Mouse (Mus musculus): Measurements from ENCODE around the gene Fhl2. TPM values are rescaled to one million over a fixed set of nuclear protein-coding genes. Genes with fewer than 3 reads are reported as not detected.
A peak's percentile ranks its signal among the peaks of the same experiment; 100 is the strongest.

The Fhl2 gene
- total and polyA plus RNA-seq, 2 experiments: 0.28 to 0.39 TPM

DNA sequence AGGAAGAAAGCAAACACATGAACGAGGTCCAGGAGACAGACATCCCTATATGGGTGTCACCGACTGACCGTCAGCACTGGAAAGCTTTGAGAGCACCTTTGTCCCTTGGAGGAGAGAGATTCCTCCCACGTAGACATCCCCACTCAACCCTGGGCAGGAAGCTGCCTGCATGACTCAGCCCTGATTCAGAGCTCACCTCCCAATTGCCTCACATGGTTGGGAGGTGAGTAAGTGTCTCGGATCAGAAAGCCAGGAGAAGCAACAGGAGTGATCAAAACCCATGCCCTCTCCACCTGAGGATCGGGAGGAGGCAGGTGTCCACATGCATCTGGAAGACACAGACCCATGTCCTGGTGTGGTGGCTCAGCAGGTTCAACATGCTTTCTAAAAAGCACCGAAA, 28.2 kb downstream of the Fhl2 start:
- 61% methylated on average over 7 of the region's 7 CpGs for WGBS
- Histone ChIP-seq H3K79me2 (ENCODE audit: control insufficient read depth, insufficient read depth, low read length) (no peaks in the 10 kb centered on the region), H3K27me3 (ENCODE audit: control insufficient read depth, insufficient read depth, low read length) (peaks cover 6% of the 10 kb centered on the region), H3K36me3 (ENCODE audit: control insufficient read depth, insufficient read depth, low read length) (no peaks in the 10 kb centered on the region), H3K9ac (ENCODE audit: low read depth, low read length) (no peak overlapping the region), H3K4me3 (ENCODE audit: insufficient read depth, low read depth, low read length) (no peak overlapping the region), H3K27ac (replicated peaks; ENCODE audit: insufficient read depth, low read depth, low read length) (no peak overlapping the region), H3K4me1 (ENCODE audit: control insufficient read depth, insufficient read depth, low read length) (no peaks in the 10 kb centered on the region)
- TF ChIP-seq POLR2A (IDR thresholded peaks at IDR 0.05; ENCODE audit: extremely low read depth, insufficient read depth, low read length) (no peak), CTCF (IDR thresholded peaks at IDR 0.05; ENCODE audit: low read depth, low read length) (no peak)
- DNase-seq (ENCODE audit: extremely low read depth, low read depth, low spot score): no peak

DNA sequence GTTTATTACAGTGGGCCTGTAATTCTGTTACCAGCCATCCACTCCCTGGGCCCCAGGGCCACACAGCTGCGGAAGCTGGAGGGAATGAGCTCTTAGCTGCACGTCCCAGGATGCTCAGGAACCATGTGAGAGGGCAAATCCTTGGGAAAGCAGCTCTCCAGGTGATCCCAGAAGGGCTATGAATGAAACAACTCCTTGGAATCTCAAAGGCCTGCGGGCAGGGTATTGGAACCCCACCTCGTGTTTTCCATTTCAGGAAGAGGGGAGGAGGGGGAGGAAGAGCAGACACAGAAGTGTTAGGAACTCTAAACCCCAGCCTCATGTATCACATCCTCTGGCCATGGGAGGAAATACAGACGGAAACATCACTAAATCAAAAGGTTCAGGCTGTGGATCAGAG, 28.8 kb downstream of the Fhl2 start:
- Histone ChIP-seq H3K79me2 (ENCODE audit: control insufficient read depth, insufficient read depth, low read length) (no peaks in the 10 kb centered on the region), H3K36me3 (ENCODE audit: control insufficient read depth, insufficient read depth, low read length) (no peaks in the 10 kb centered on the region), H3K4me1 (ENCODE audit: control insufficient read depth, insufficient read depth, low read length) (no peaks in the 10 kb centered on the region), H3K27me3 (ENCODE audit: control insufficient read depth, insufficient read depth, low read length) (peaks cover 9% of the 10 kb centered on the region), H3K9ac (ENCODE audit: low read depth, low read length) (no peak overlapping the region), H3K27ac (replicated peaks; ENCODE audit: insufficient read depth, low read depth, low read length) (no peak overlapping the region), H3K4me3 (ENCODE audit: insufficient read depth, low read depth, low read length) (no peak overlapping the region)
- WGBS: 70% methylated on average over 5 of the region's 5 CpGs
- TF ChIP-seq CTCF (IDR thresholded peaks at IDR 0.05; ENCODE audit: low read depth, low read length) (no peak), POLR2A (IDR thresholded peaks at IDR 0.05; ENCODE audit: extremely low read depth, insufficient read depth, low read length) (no peak)
- DNase-seq (ENCODE audit: extremely low read depth, low read depth, low spot score): no peak

DNA sequence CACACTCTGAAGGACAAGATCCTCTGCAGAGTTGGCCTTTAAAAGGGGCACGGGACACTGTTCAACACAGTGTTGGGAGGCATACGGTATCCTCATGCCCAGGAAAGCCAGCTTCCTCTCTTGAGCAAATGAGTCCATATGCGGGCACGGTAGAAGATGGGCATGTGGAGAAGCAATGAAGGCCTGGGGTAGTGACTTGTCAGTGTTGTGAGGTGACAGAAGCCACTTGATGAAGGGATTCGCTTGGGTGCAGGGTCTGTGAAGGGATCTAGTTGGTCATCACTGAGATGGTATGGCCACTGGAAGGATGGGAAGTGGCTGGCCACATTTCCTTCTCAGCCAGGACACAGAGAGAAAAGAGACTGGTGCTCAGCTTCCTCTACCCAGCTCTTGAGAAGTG, 32.2 kb downstream of the Fhl2 start:
- Histone ChIP-seq H3K9ac (ENCODE audit: low read depth, low read length) (no peak overlapping the region), H3K27ac (replicated peaks; ENCODE audit: insufficient read depth, low read depth, low read length) (no peak overlapping the region), H3K36me3 (ENCODE audit: control insufficient read depth, insufficient read depth, low read length) (no peaks in the 10 kb centered on the region), H3K79me2 (ENCODE audit: control insufficient read depth, insufficient read depth, low read length) (no peaks in the 10 kb centered on the region), H3K27me3 (ENCODE audit: control insufficient read depth, insufficient read depth, low read length) (peaks cover 9% of the 10 kb centered on the region), H3K4me3 (ENCODE audit: insufficient read depth, low read depth, low read length) (no peak overlapping the region), H3K4me1 (ENCODE audit: control insufficient read depth, insufficient read depth, low read length) (no peaks in the 10 kb centered on the region)
- WGBS: 91% methylated on average over 5 of the region's 5 CpGs
- no peak for TF ChIP-seq CTCF (IDR thresholded peaks at IDR 0.05; ENCODE audit: low read depth, low read length)
- no peak for TF ChIP-seq POLR2A (IDR thresholded peaks at IDR 0.05; ENCODE audit: extremely low read depth, insufficient read depth, low read length)
- DNase-seq (ENCODE audit: extremely low read depth, low read depth, low spot score): no peak

DNA sequence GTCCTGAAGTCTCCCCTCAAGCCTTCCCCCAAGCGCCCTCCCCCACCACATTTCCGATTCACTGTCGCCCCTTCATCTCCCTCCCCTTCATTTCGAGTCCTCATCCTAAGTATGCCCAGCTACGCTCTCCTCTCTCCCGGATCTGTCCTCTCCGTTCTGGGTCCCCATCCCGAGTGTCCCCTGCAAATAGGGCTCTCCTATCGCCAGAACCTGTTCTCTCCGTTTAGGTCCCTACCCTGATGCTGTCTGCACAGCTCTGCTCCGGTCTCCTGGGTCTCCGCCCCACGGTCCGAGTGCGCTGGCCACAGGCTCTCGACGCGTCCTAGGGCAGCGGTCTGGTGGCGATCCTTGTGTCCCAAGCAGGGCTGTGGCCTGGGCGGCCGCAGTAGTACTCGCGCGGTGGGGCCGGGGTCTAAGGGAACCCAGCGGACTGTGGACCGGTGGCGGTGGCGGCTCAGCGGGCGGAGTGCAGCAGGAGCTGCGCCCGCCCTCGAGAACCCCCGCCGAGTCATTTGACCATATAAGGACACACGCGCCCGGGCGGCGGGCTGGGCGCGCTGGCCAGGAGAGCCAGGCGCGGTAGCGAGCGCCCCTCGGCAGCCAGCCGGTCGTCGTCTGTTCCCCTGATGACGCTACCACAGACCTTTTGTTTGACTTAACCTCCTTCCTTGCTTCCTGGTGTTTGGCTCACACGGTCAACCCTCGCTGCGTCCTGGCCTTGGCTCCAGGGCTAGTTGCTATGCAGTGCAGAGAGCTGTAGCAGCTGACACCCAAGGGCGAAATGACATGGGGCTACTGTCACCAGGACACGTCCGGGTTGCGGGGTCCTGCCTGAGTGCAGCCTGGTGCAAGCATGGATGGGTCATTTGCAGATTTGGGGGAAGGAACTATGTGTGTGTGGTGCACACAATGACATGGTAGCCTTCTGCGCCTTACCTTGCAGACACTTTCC, 33.0 kb downstream of the Fhl2 start:
- Histone ChIP-seq H3K27me3 (ENCODE audit: control insufficient read depth, insufficient read depth, low read length) (peaks cover 9% of the 10 kb centered on the region), H3K4me3 (ENCODE audit: insufficient read depth, low read depth, low read length) (peak overlapping the region; percentile 65), H3K79me2 (ENCODE audit: control insufficient read depth, insufficient read depth, low read length) (no peaks in the 10 kb centered on the region), H3K27ac (replicated peaks; ENCODE audit: insufficient read depth, low read depth, low read length) (no peak overlapping the region), H3K4me1 (ENCODE audit: control insufficient read depth, insufficient read depth, low read length) (no peaks in the 10 kb centered on the region), H3K36me3 (ENCODE audit: control insufficient read depth, insufficient read depth, low read length) (no peaks in the 10 kb centered on the region), H3K9ac (ENCODE audit: low read depth, low read length) (peak overlapping the region; percentile 64)
- TF ChIP-seq POLR2A (IDR thresholded peaks at IDR 0.05; ENCODE audit: extremely low read depth, insufficient read depth, low read length) (no peak), CTCF (IDR thresholded peaks at IDR 0.05; ENCODE audit: low read depth, low read length) (no peak)
- 4% methylated on average over 61 of the region's 61 CpGs for WGBS
- DNase-seq (ENCODE audit: extremely low read depth, low read depth, low spot score): no peak

DNA sequence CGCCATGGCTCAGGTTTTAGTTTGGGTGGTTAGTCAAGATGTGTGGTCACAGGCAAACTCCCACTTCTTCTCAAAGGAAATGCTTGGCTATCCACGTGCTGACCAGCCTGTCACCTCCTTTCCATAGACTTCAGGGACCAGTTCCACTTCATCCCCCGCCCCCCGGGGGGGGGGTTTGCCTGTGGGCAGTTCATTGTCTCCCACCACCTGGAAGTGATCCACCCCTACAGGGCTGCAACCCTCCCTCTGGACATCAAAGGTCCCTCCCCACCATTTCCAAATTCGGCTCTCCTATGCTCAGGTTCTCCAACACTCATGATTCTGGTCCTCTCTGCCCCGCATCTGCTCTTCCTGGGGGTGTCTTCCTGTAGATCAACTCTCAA, 33.7 kb downstream of the Fhl2 start:
- no peak for DNase-seq (ENCODE audit: extremely low read depth, low read depth, low spot score)
- peaks cover 9% of the 10 kb centered on the region for H3K27me3 ChIP-seq (ENCODE audit: control insufficient read depth, insufficient read depth, low read length)
- 8% methylated on average over 6 of the region's 6 CpGs for WGBS
- H3K4me1 ChIP-seq (ENCODE audit: control insufficient read depth, insufficient read depth, low read length): no peaks in the 10 kb centered on the region
- no peaks in the 10 kb centered on the region for H3K79me2 ChIP-seq (ENCODE audit: control insufficient read depth, insufficient read depth, low read length)
- TF ChIP-seq CTCF (IDR thresholded peaks at IDR 0.05; ENCODE audit: low read depth, low read length) (no peak), POLR2A (IDR thresholded peaks at IDR 0.05; ENCODE audit: extremely low read depth, insufficient read depth, low read length) (no peak)
- H3K9ac ChIP-seq (ENCODE audit: low read depth, low read length): no peak overlapping the region
- H3K4me3 ChIP-seq (ENCODE audit: insufficient read depth, low read depth, low read length): no peak overlapping the region
- no peaks in the 10 kb centered on the region for H3K36me3 ChIP-seq (ENCODE audit: control insufficient read depth, insufficient read depth, low read length)
- no peak overlapping the region for H3K27ac ChIP-seq (replicated peaks; ENCODE audit: insufficient read depth, low read depth, low read length)

DNA sequence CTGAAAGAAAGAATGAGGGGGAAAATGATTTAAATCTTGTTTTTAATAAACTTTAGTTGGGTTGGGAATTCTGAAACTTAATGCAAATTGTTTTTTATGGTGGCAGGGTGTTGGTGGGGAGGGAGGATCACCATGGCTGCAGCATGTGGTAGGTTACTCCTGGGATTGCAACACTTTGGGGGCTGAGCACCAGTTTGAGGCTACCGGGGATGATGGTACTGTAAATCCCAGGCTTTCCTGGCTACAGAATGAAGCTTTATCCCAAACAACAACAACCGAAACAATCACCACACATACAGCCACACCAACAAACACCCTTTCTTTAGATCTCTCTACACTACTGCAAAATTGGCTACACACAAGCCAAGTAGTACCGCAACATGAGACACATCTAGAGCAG, 34.4 kb downstream of the Fhl2 start:
- Histone ChIP-seq H3K27me3 (ENCODE audit: control insufficient read depth, insufficient read depth, low read length) (peaks cover 9% of the 10 kb centered on the region), H3K79me2 (ENCODE audit: control insufficient read depth, insufficient read depth, low read length) (no peaks in the 10 kb centered on the region), H3K36me3 (ENCODE audit: control insufficient read depth, insufficient read depth, low read length) (no peaks in the 10 kb centered on the region), H3K9ac (ENCODE audit: low read depth, low read length) (no peak overlapping the region), H3K4me3 (ENCODE audit: insufficient read depth, low read depth, low read length) (no peak overlapping the region), H3K4me1 (ENCODE audit: control insufficient read depth, insufficient read depth, low read length) (no peaks in the 10 kb centered on the region), H3K27ac (replicated peaks; ENCODE audit: insufficient read depth, low read depth, low read length) (no peak overlapping the region)
- TF ChIP-seq POLR2A (IDR thresholded peaks at IDR 0.05; ENCODE audit: extremely low read depth, insufficient read depth, low read length): no peak
- WGBS: 75% methylated on average over 3 of the region's 3 CpGs
- no peak for DNase-seq (ENCODE audit: extremely low read depth, low read depth, low spot score)
